Mouse (Mus musculus): ENCODE measurements at regions not wholly inside any gene's neighbourhood (a gene's known extent, or its start where the extent isn't known, plus 50 kb on each side); places are given as distances from the start of the nearest gene placed in this dataset.

GRCm38 (mm10) chr7:113113266-113113893 lies 93.9 kb upstream of the Arntl start:
- H3K4me3 ChIP-seq (ENCODE audit: low read depth, low read length): no peak overlapping the region
- DNase-seq (ENCODE audit: low spot score): no peak
- no peak for ATAC-seq (ENCODE audit: extremely low read depth, insufficient number of reproducible peaks, low FRiP score, poor library complexity, severe bottlenecking)
- H3K36me3 ChIP-seq (replicated peaks): no peaks in the 10 kb centered on the region
- no peaks in the 10 kb centered on the region for H3K9me3 ChIP-seq (replicated peaks)
- no peaks in the 10 kb centered on the region for H3K4me1 ChIP-seq (ENCODE audit: insufficient read depth, low read depth, low read length)
- TF ChIP-seq POLR2AphosphoS5 (IDR thresholded peaks at IDR 0.05; ENCODE audit: insufficient replicate concordance, low read depth, low read length): no peak
- TF ChIP-seq GATA2 (IDR thresholded peaks at IDR 0.05; ENCODE audit: borderline replicate concordance, low read depth, low read length): no peak
- TF ChIP-seq TAL1 (conservative IDR thresholded peaks at IDR 0.05; ENCODE audit: low read depth, low read length): no peak
- TF ChIP-seq GATA1 (IDR thresholded peaks at IDR 0.05; ENCODE audit: borderline replicate concordance, low read length): no peak
- no peak for TF ChIP-seq CTCF (IDR thresholded peaks at IDR 0.05; ENCODE audit: low read depth, low read length)
- H3K27me3 ChIP-seq (ENCODE audit: insufficient read depth, low read length): no peaks in the 10 kb centered on the region; the same call in 1 of the 2 replicates

- Histone ChIP-seq H3K36me3 (replicated peaks) (no peaks in the 10 kb centered on the region), H3K4me1 (ENCODE audit: insufficient read depth, low read depth, low read length) (no peaks in the 10 kb centered on the region), H3K27me3 (ENCODE audit: insufficient read depth, low read length) (no peaks in the 10 kb centered on the region; the same call in 1 of the 2 replicates), H3K9me3 (replicated peaks) (no peaks in the 10 kb centered on the region), H3K4me3 (ENCODE audit: low read depth, low read length) (no peak overlapping the region)
- DNase-seq (ENCODE audit: low spot score) (no peak), ATAC-seq (ENCODE audit: extremely low read depth, insufficient number of reproducible peaks, low FRiP score, poor library complexity, severe bottlenecking) (no peak)
- TF ChIP-seq GATA2 (IDR thresholded peaks at IDR 0.05; ENCODE audit: borderline replicate concordance, low read depth, low read length) (no peak), POLR2AphosphoS5 (IDR thresholded peaks at IDR 0.05; ENCODE audit: insufficient replicate concordance, low read depth, low read length) (no peak), GATA1 (IDR thresholded peaks at IDR 0.05; ENCODE audit: borderline replicate concordance, low read length) (no peak)
These were observed 89.7 kb upstream of the Arntl start for GRCm38 (mm10) chr7:113117599-113117998.

GRCm38 (mm10) chr7:113121911-113122319 lies 85.3 kb upstream of the Arntl start:
- H3K36me3 ChIP-seq (replicated peaks): no peaks in the 10 kb centered on the region
- no peaks in the 10 kb centered on the region for H3K9me3 ChIP-seq (replicated peaks)
- no peaks in the 10 kb centered on the region for H3K4me1 ChIP-seq (ENCODE audit: insufficient read depth, low read depth, low read length)
- TF ChIP-seq GATA2 (IDR thresholded peaks at IDR 0.05; ENCODE audit: borderline replicate concordance, low read depth, low read length) (no peak), TAL1 (conservative IDR thresholded peaks at IDR 0.05; ENCODE audit: low read depth, low read length) (no peak)
- H3K4me3 ChIP-seq (ENCODE audit: low read depth, low read length): no peak overlapping the region
- no peak for DNase-seq (ENCODE audit: low spot score)
- no peak for ATAC-seq (ENCODE audit: extremely low read depth, insufficient number of reproducible peaks, low FRiP score, poor library complexity, severe bottlenecking)
- H3K27me3 ChIP-seq (ENCODE audit: insufficient read depth, low read length): no peaks in the 10 kb centered on the region

GRCm38 (mm10) chr7:113126010-113126409 lies 81.3 kb upstream of the Arntl start:
- no peak for DNase-seq (ENCODE audit: low spot score)
- H3K27me3 ChIP-seq (ENCODE audit: insufficient read depth, low read length): no peaks in the 10 kb centered on the region
- no peak for ATAC-seq (ENCODE audit: extremely low read depth, insufficient number of reproducible peaks, low FRiP score, poor library complexity, severe bottlenecking)

GRCm38 (mm10) chr7:113130552-113130951 lies 76.7 kb upstream of the Arntl start:
- Histone ChIP-seq H3K9me3 (replicated peaks) (no peaks in the 10 kb centered on the region), H3K36me3 (replicated peaks) (no peaks in the 10 kb centered on the region), H3K4me1 (ENCODE audit: insufficient read depth, low read depth, low read length) (no peaks in the 10 kb centered on the region), H3K27me3 (ENCODE audit: insufficient read depth, low read length) (peaks cover 2% of the 10 kb centered on the region; the same call in 1 of the 2 replicates), H3K4me3 (ENCODE audit: low read depth, low read length) (no peak overlapping the region)
- TF ChIP-seq GATA1 (IDR thresholded peaks at IDR 0.05; ENCODE audit: borderline replicate concordance, low read length): no peak
- no peak for TF ChIP-seq GATA2 (IDR thresholded peaks at IDR 0.05; ENCODE audit: borderline replicate concordance, low read depth, low read length)
- TF ChIP-seq TAL1 (conservative IDR thresholded peaks at IDR 0.05; ENCODE audit: low read depth, low read length): no peak
- TF ChIP-seq CTCF (IDR thresholded peaks at IDR 0.05; ENCODE audit: low read depth, low read length): no peak
- TF ChIP-seq POLR2AphosphoS5 (IDR thresholded peaks at IDR 0.05; ENCODE audit: insufficient replicate concordance, low read depth, low read length): no peak
- DNase-seq (ENCODE audit: low spot score) (no peak), ATAC-seq (ENCODE audit: extremely low read depth, insufficient number of reproducible peaks, low FRiP score, poor library complexity, severe bottlenecking) (no peak)

More at GRCm38 (mm10) chr7:113126010-113126409, 81.3 kb upstream of the Arntl start:
- Histone ChIP-seq H3K9me3 (replicated peaks) (no peaks in the 10 kb centered on the region), H3K36me3 (replicated peaks) (no peaks in the 10 kb centered on the region), H3K4me1 (ENCODE audit: insufficient read depth, low read depth, low read length) (no peaks in the 10 kb centered on the region), H3K4me3 (ENCODE audit: low read depth, low read length) (no peak overlapping the region)
- TF ChIP-seq TAL1 (conservative IDR thresholded peaks at IDR 0.05; ENCODE audit: low read depth, low read length): no peak
- no peak for TF ChIP-seq GATA2 (IDR thresholded peaks at IDR 0.05; ENCODE audit: borderline replicate concordance, low read depth, low read length)
- TF ChIP-seq POLR2AphosphoS5 (IDR thresholded peaks at IDR 0.05; ENCODE audit: insufficient replicate concordance, low read depth, low read length): no peak
- no peak for TF ChIP-seq CTCF (IDR thresholded peaks at IDR 0.05; ENCODE audit: low read depth, low read length)
- TF ChIP-seq GATA1 (IDR thresholded peaks at IDR 0.05; ENCODE audit: borderline replicate concordance, low read length): no peak

GRCm38 (mm10) chr7:113131945-113132538 lies 75.2 kb upstream of the Arntl start:
- peaks cover 4% of the 10 kb centered on the region; the same call in 1 of the 2 replicates for H3K27me3 ChIP-seq (ENCODE audit: insufficient read depth, low read length)
- no peaks in the 10 kb centered on the region for H3K9me3 ChIP-seq (replicated peaks)
- no peak overlapping the region for H3K4me3 ChIP-seq (ENCODE audit: low read depth, low read length)
- TF ChIP-seq POLR2AphosphoS5 (IDR thresholded peaks at IDR 0.05; ENCODE audit: insufficient replicate concordance, low read depth, low read length) (no peak), CTCF (IDR thresholded peaks at IDR 0.05; ENCODE audit: low read depth, low read length) (peak; percentile 51)
- H3K4me1 ChIP-seq (ENCODE audit: insufficient read depth, low read depth, low read length): no peaks in the 10 kb centered on the region
- H3K36me3 ChIP-seq (replicated peaks): no peaks in the 10 kb centered on the region
- DNase-seq (ENCODE audit: low spot score) (no peak), ATAC-seq (ENCODE audit: extremely low read depth, insufficient number of reproducible peaks, low FRiP score, poor library complexity, severe bottlenecking) (0 out of 2 replicates have a peak, but pooled peaks have one; percentile 22)

Measured in G1E (cell line).